Mouse (Mus musculus): ENCODE data around the gene Banf1. TPM values are rescaled to one million over a fixed set of nuclear protein-coding genes. Genes with fewer than 3 reads are reported as not detected.

Gene Banf1
- polyA plus RNA-seq, 1 experiment from 2014 or later, result 443 TPM

DNA sequence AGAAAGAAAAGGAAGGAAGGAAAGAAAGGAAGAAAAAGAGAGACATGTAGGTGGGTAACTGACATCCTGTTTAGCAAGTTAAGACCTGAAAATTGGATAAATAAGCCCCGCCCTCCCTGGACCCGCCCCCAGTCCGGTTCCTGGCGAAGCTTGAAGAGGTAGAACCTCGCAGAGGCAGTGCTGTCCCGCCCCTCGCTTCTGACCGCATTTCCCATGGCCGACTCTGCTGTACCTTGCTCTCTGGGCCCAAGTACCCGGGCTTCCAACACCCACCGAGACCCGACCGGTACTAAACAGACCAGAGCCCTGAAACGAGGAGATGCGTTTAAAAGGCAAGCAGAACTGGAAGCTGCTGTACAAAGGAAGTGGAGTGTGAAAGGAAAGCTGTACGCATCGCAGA is 43.2 kb downstream of the Banf1 start:
- Histone ChIP-seq H3K4me1 (ENCODE audit: control insufficient read depth, insufficient read depth, low read length) (no peaks in the 10 kb centered on the region), H3K27ac (ENCODE audit: low read depth, low read length) (no peak overlapping the region), H3K4me3 (ENCODE audit: low read depth, low read length) (no peak overlapping the region), H3K36me3 (ENCODE audit: control insufficient read depth, insufficient read depth, low read length) (no peaks in the 10 kb centered on the region), H3K9ac (ENCODE audit: low read depth, low read length) (no peak overlapping the region), H3K27me3 (ENCODE audit: control insufficient read depth, insufficient read depth, low read length) (no peaks in the 10 kb centered on the region), H3K9me3 (replicated peaks; ENCODE audit: control insufficient read depth, low read length) (no peaks in the 10 kb centered on the region), H3K4me2 (no peak overlapping the region)
- WGBS (ENCODE audit: insufficient replicate concordance), result 46% methylated on average over 17 of the region's 17 CpGs
- no peak for ATAC-seq (replicated peaks; ENCODE audit: insufficient number of reproducible peaks, low FRiP score, low TSS enrichment)

Other genes with a start within 250 kb of the Banf1 start
- gene Klc2, start 248.6 kb downstream of the Banf1 start, polyA plus RNA-seq (2014; fragmentation: Nextera tagmentation; extraction: Ambion mirVana), result 19.8 and 24.3 TPM in 2 replicates
- 21.4 and 22.8 TPM in 2 replicates for gene Pacs1, start 94.0 kb downstream of the Banf1 start, polyA plus RNA-seq (2014; fragmentation: Nextera tagmentation; extraction: Ambion mirVana)
- 224 and 239 TPM in 2 replicates for gene Sf3b2, start 71.7 kb downstream of the Banf1 start, polyA plus RNA-seq (2014; fragmentation: Nextera tagmentation; extraction: Ambion mirVana)
- 3.8 and 4.8 TPM in 2 replicates for gene Gal3st3, start 68.8 kb downstream of the Banf1 start, polyA plus RNA-seq (2014; fragmentation: Nextera tagmentation; extraction: Ambion mirVana)
- not detected in 2 replicates for gene Catsper1, start 31.4 kb downstream of the Banf1 start, polyA plus RNA-seq (2014; fragmentation: Nextera tagmentation; extraction: Ambion mirVana)
- gene Cst6, start 17.6 kb downstream of the Banf1 start, polyA plus RNA-seq (2014; fragmentation: Nextera tagmentation; extraction: Ambion mirVana), result 0.60 and 0.84 TPM in 2 replicates
- gene Eif1ad, start 427 bp downstream of the Banf1 start, polyA plus RNA-seq (2014; fragmentation: Nextera tagmentation; extraction: Ambion mirVana), result 45.3 and 49.4 TPM in 2 replicates
- gene Sart1, start 21.5 kb upstream of the Banf1 start, polyA plus RNA-seq (2014; fragmentation: Nextera tagmentation; extraction: Ambion mirVana), result 39.0 and 44.5 TPM in 2 replicates
- 0.87 and 1.7 TPM in 2 replicates for gene Tsga10ip, start 35.4 kb upstream of the Banf1 start, polyA plus RNA-seq (2014; fragmentation: Nextera tagmentation; extraction: Ambion mirVana)
- gene Drap1, start 57.8 kb upstream of the Banf1 start, polyA plus RNA-seq (2014; fragmentation: Nextera tagmentation; extraction: Ambion mirVana), result 138 and 150 TPM in 2 replicates
- 23.8 and 27.4 TPM in 2 replicates for gene AI837181, start 58.0 kb upstream of the Banf1 start, polyA plus RNA-seq (2014; fragmentation: Nextera tagmentation; extraction: Ambion mirVana)
- not detected in 2 replicates for gene Fosl1, start 80.4 kb upstream of the Banf1 start, polyA plus RNA-seq (2014; fragmentation: Nextera tagmentation; extraction: Ambion mirVana)
- gene Ccdc85b, start 90.7 kb upstream of the Banf1 start, polyA plus RNA-seq (2014; fragmentation: Nextera tagmentation; extraction: Ambion mirVana), result 8.1 and 10.0 TPM in 2 replicates
- gene Fibp, start 93.4 kb upstream of the Banf1 start, polyA plus RNA-seq (2014; fragmentation: Nextera tagmentation; extraction: Ambion mirVana), result 73.6 and 79.8 TPM in 2 replicates
- 0.84 and 0.86 TPM in 2 replicates for gene Ctsw, start 101.3 kb upstream of the Banf1 start, polyA plus RNA-seq (2014; fragmentation: Nextera tagmentation; extraction: Ambion mirVana)
- 72.2 and 72.5 TPM in 2 replicates for gene Efemp2, start 106.8 kb upstream of the Banf1 start, polyA plus RNA-seq (2014; fragmentation: Nextera tagmentation; extraction: Ambion mirVana)
- 32.2 and 40.0 TPM in 2 replicates for gene Mus81, start 121.2 kb upstream of the Banf1 start, polyA plus RNA-seq (2014; fragmentation: Nextera tagmentation; extraction: Ambion mirVana)
- 2,455 and 2,528 TPM in 2 replicates for gene Cfl1, start 123.3 kb upstream of the Banf1 start, polyA plus RNA-seq (2014; fragmentation: Nextera tagmentation; extraction: Ambion mirVana)
- gene 1700020D05Rik, start 136.6 kb upstream of the Banf1 start, polyA plus RNA-seq (2014; fragmentation: Nextera tagmentation; extraction: Ambion mirVana), result not detected in 2 replicates
- gene Snx32, start 143.4 kb upstream of the Banf1 start, polyA plus RNA-seq (2014; fragmentation: Nextera tagmentation; extraction: Ambion mirVana), result 14.0 and 16.7 TPM in 2 replicates
- 0.29 TPM in 1 of 2 replicates, not detected in the other for gene Ovol1, start 193.5 kb upstream of the Banf1 start, polyA plus RNA-seq (2014; fragmentation: Nextera tagmentation; extraction: Ambion mirVana)
- gene Ap5b1, start 200.9 kb upstream of the Banf1 start, polyA plus RNA-seq (2014; fragmentation: Nextera tagmentation; extraction: Ambion mirVana), result 1.8 and 2.3 TPM in 2 replicates
- gene Rnaseh2c, start 234.7 kb upstream of the Banf1 start, polyA plus RNA-seq (2014; fragmentation: Nextera tagmentation; extraction: Ambion mirVana), result 97.1 and 106 TPM in 2 replicates
- 20.9 and 23.4 TPM in 2 replicates for gene Kat5, start 243.1 kb upstream of the Banf1 start, polyA plus RNA-seq (2014; fragmentation: Nextera tagmentation; extraction: Ambion mirVana)

Measured in heart, embryonic 11.5 days (tissue).